In genomic region chr12:79041436-79041835, GRCm38 (mm10) we compare ENCODE assay signal across 21 mouse cellular contexts. TPM values are rescaled to one million over a fixed set of nuclear protein-coding genes. Genes with fewer than 3 reads are reported as not detected.
DNase-seq lines count a peak whose midpoint lies in the region; ATAC-seq and TF ChIP-seq lines count a peak whose summit lies in the region.
"Had no signal": no experiment of that assay in that cellular context is flagged by ENCODE, and none has a peak within 500 bp of the region (broad histone marks: within the 10 kb centered on the region; RNA-seq: fewer than 3 reads in every experiment).

No protein-coding gene starts in this region.

- H3K9ac ChIP-seq in intestine, postnatal 0 days (ENCODE audit: low read depth, low read length): no peak overlapping the region
- H3K9ac ChIP-seq in stomach, embryonic 15.5 days: no peak overlapping the region
- H3K9ac ChIP-seq: forebrain, embryonic 13.5 days; limb, embryonic 13.5 days; liver, embryonic 14.5 days had no signal

- peak; percentile 91 for ATAC-seq in intestine, postnatal 0 days
- ATAC-seq in stomach, embryonic 15.5 days (ENCODE audit: insufficient read depth, low FRiP score, low read depth): peak; percentile 71
- ATAC-seq: CD4-positive, CD25-positive, alpha-beta regulatory T cell, adult 4 months; forebrain, embryonic 13.5 days; inflammation-experienced regulatory T-cells, adult 6 months had no signal

- DNase-seq in gastrocnemius, adult 2 months: no peak
- no peak for DNase-seq in gastrocnemius, postnatal 36 days
- DNase-seq in R1 (ENCODE audit: low read depth, low spot score): peak; percentile 78
- no peak for DNase-seq in Muller cell, postnatal 12 days (ENCODE audit: inconsistent ontology term)
- DNase-seq in cerebellum, adult 11-12 months: no peak
- DNase-seq in retina, postnatal 1 day: no peak
- DNase-seq: adrenal gland, adult 8-10 months; cerebellum, adult 9-10 months; gastrocnemius, postnatal 25 days; heart, postnatal 10 days; right cerebral cortex, adult 18-20 months had no signal

- no peaks in the 10 kb centered on the region for H3K27me3 ChIP-seq in intestine, postnatal 0 days (replicated peaks; ENCODE audit: control insufficient read depth, insufficient read depth, low read length)
- no peaks in the 10 kb centered on the region for H3K27me3 ChIP-seq in stomach, embryonic 15.5 days (replicated peaks)
- H3K27me3 ChIP-seq: forebrain, embryonic 13.5 days; limb, embryonic 13.5 days had no signal

- intact Hi-C loops in gastrocnemius, adult 2 months (cut with DNase I): no loop called here
- intact Hi-C loops in gastrocnemius, postnatal 36 days (cut with DNase I): no loop called here

- no peak overlapping the region for H3K4me3 ChIP-seq in gastrocnemius, adult 2 months
- H3K4me3 ChIP-seq in intestine, postnatal 0 days (ENCODE audit: low read depth, low read length): no peak overlapping the region
- H3K4me3 ChIP-seq in stomach, embryonic 15.5 days (replicated peaks): no peak overlapping the region
- H3K4me3 ChIP-seq: embryonic facial prominence, embryonic 10.5 days; forebrain, embryonic 13.5 days; limb, embryonic 13.5 days; midbrain, embryonic 10.5 days had no signal

- peak overlapping the region; percentile 41 for H3K4me2 ChIP-seq in intestine, postnatal 0 days (replicated peaks; ENCODE audit: low read depth)
- no peak overlapping the region for H3K4me2 ChIP-seq in stomach, embryonic 15.5 days
- H3K4me2 ChIP-seq: forebrain, embryonic 13.5 days; heart, embryonic 11.5 days; limb, embryonic 13.5 days had no signal

- peaks cover 6% of the 10 kb centered on the region for H3K36me3 ChIP-seq in intestine, postnatal 0 days (ENCODE audit: control insufficient read depth, insufficient read depth)
- no peaks in the 10 kb centered on the region for H3K36me3 ChIP-seq in stomach, embryonic 15.5 days

- peaks cover 3% of the 10 kb centered on the region; the same call in 1 of the 2 replicates for H3K4me1 ChIP-seq in intestine, postnatal 0 days (replicated peaks; ENCODE audit: control insufficient read depth, insufficient read depth, low read length)
- no peaks in the 10 kb centered on the region for H3K4me1 ChIP-seq in stomach, embryonic 15.5 days
- H3K4me1 ChIP-seq: forebrain, embryonic 13.5 days; midbrain, embryonic 10.5 days had no signal

- peak overlapping the region; percentile 12; the same call in 1 of the 2 replicates for H3K27ac ChIP-seq in gastrocnemius, adult 2 months
- H3K27ac ChIP-seq in intestine, postnatal 0 days (ENCODE audit: low read depth, low read length): peak overlapping the region; percentile 86
- H3K27ac ChIP-seq in stomach, embryonic 15.5 days: 0 out of 2 replicates have a peak overlapping the region, but pooled peaks have one; percentile 42
- H3K27ac ChIP-seq: embryonic facial prominence, embryonic 10.5 days; forebrain, embryonic 13.5 days; limb, embryonic 13.5 days; liver, embryonic 14.5 days; midbrain, embryonic 10.5 days had no signal

- H3K9me3 ChIP-seq in intestine, postnatal 0 days (ENCODE audit: control insufficient read depth): no peaks in the 10 kb centered on the region
- H3K9me3 ChIP-seq in stomach, embryonic 15.5 days: no peaks in the 10 kb centered on the region
- H3K9me3 ChIP-seq: forebrain, embryonic 13.5 days; limb, embryonic 13.5 days; midbrain, embryonic 10.5 days had no signal

- TF ChIP-seq CTCF in gastrocnemius, adult 2 months (IDR thresholded peaks at IDR 0.05): no peak
- 0 out of 2 replicates have a peak, but pooled peaks have one; percentile 10 for TF ChIP-seq CTCF in intestine, postnatal 0 days (IDR thresholded peaks at IDR 0.05; ENCODE audit: low read depth)

RNA-seq across cellular contexts. Expression of gene Plekhh1, which starts 12.5 kb away (rescaled TPM):
- total RNA-seq in gastrocnemius, adult 2 months (2021): 1 to 10 TPM; 1.1 to 1.3 TPM
- 1 to 10 TPM; 1.1 to 1.3 TPM for total RNA-seq in gastrocnemius, postnatal 36 days (2021)
- polyA plus RNA-seq in intestine, postnatal 0 days (2015; fragmentation: Nextera tagmentation; extraction: Ambion mirVana): 12.2 and 12.6 TPM in 2 replicates
- polyA plus RNA-seq in stomach, embryonic 15.5 days (2015; fragmentation: Nextera tagmentation; extraction: Ambion mirVana): 4.9 and 5.5 TPM in 2 replicates

RNA-seq across cellular contexts. Expression of gene Tmem229b, which starts 34.0 kb away (rescaled TPM):
- total RNA-seq in gastrocnemius, adult 2 months (2021): 1 to 10 TPM; 4.6 to 8.6 TPM
- 10 to 100 TPM in 1 of 2 experiments, 1 to 10 TPM in 1; 7.0 to 10.4 TPM for total RNA-seq in gastrocnemius, postnatal 36 days (2021)
- 8.6 and 11.9 TPM in 2 replicates for polyA plus RNA-seq in intestine, postnatal 0 days (2015; fragmentation: Nextera tagmentation; extraction: Ambion mirVana)
- polyA plus RNA-seq in stomach, embryonic 15.5 days (2015; fragmentation: Nextera tagmentation; extraction: Ambion mirVana): 6.1 and 6.5 TPM in 2 replicates

RNA-seq across cellular contexts. Expression of gene Pigh, which starts 48.0 kb away (rescaled TPM):
- 1 to 10 TPM; 2.0 to 2.3 TPM for total RNA-seq in gastrocnemius, adult 2 months (2021)
- 1 to 10 TPM; 1.5 to 2.0 TPM for total RNA-seq in gastrocnemius, postnatal 36 days (2021)
- polyA plus RNA-seq in intestine, postnatal 0 days (2015; fragmentation: Nextera tagmentation; extraction: Ambion mirVana): 18.2 and 20.9 TPM in 2 replicates
- polyA plus RNA-seq in stomach, embryonic 15.5 days (2015; fragmentation: Nextera tagmentation; extraction: Ambion mirVana): 31.7 and 33.0 TPM in 2 replicates

Comparison
In these comparisons a context has a peak if more than half of its experiments do, and no peak if none do; other contexts are left out.
1. H3K27ac ChIP-seq: peak in every context shown above with its lines; median percentile 86 in intestine, postnatal 0 days; 42 in stomach, embryonic 15.5 days; 12 in gastrocnemius, adult 2 months.